Mouse (Mus musculus): ENCODE results near the gene Dcdc2c. TPM values are rescaled to one million over a fixed set of nuclear protein-coding genes. Genes with fewer than 3 reads are reported as not detected.

Dcdc2c gene
- polyA plus RNA-seq, 1 experiment from 2014 or later, result not detected

DNA sequence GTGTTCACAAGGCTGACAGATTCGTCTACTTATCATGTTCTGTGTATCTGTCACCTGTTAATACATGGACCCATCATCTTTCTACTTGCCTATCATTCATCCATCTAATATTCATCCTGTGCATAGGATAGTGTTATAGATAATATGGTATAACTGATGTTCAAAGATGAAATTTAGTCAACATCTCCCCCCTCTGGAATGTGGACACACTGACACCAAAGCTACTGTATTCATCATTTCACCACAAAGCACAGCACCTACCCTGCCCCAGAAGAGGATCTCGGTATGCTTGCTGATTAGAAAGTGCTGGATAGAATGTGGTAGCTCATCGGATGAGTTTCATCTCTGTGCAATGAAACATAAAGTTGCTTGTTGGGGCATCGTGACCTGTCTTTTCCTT, 135.2 kb downstream of the Dcdc2c start:
- H3K27ac ChIP-seq (ENCODE audit: low read length), result no peak overlapping the region
- no peaks in the 10 kb centered on the region for H3K36me3 ChIP-seq (ENCODE audit: control insufficient read depth, insufficient read depth, low read length)
- no peak overlapping the region for H3K4me3 ChIP-seq (ENCODE audit: low read length)
- H3K4me1 ChIP-seq (ENCODE audit: control insufficient read depth, insufficient read depth, low read length), result no peaks in the 10 kb centered on the region
- peaks cover 3% of the 10 kb centered on the region; the same call in 1 of the 2 replicates for H3K9me3 ChIP-seq (ENCODE audit: control insufficient read depth, low read length)
- H3K27me3 ChIP-seq (replicated peaks; ENCODE audit: control insufficient read depth, insufficient read depth, low read length), result no peaks in the 10 kb centered on the region
- H3K4me2 ChIP-seq (ENCODE audit: low read depth, low read length), result no peak overlapping the region
- 77% methylated on average over 4 of the region's 4 CpGs for WGBS
- H3K9ac ChIP-seq (ENCODE audit: low read depth, low read length), result no peak overlapping the region
- ATAC-seq, result no peak

- WGBS, result 90% methylated on average over 10 of the region's 10 CpGs
- no peak for ATAC-seq
- Histone ChIP-seq H3K4me1 (ENCODE audit: control insufficient read depth, insufficient read depth, low read length) (no peaks in the 10 kb centered on the region), H3K9me3 (ENCODE audit: control insufficient read depth, low read length) (peaks cover 3% of the 10 kb centered on the region; the same call in 1 of the 2 replicates), H3K27me3 (replicated peaks; ENCODE audit: control insufficient read depth, insufficient read depth, low read length) (no peaks in the 10 kb centered on the region), H3K4me3 (ENCODE audit: low read length) (no peak overlapping the region), H3K4me2 (ENCODE audit: low read depth, low read length) (no peak overlapping the region), H3K9ac (ENCODE audit: low read depth, low read length) (no peak overlapping the region), H3K27ac (ENCODE audit: low read length) (no peak overlapping the region), H3K36me3 (ENCODE audit: control insufficient read depth, insufficient read depth, low read length) (no peaks in the 10 kb centered on the region)
Measured at GRCm38 (mm10) chr12:28407656-28408405, 144.4 kb downstream of the Dcdc2c start.

DNA sequence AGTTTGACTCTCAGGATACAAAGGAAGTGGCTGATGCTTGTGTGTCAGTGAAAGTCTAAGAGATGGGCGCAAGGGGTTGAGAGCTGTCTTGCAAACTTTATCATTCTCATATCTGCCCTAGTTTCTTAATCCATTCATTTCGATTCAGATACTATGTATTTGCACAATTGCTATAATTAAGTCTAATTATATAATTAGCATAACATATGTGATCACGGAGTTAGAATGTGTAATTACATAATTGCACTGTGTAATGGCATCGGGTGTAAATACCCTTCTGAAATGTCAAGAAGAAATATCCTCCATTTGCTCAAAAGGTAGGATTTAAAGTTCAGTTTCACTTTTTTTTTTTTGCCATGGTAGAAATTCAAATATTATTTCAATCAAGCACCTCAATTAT, 149.9 kb downstream of the Dcdc2c start:
- Histone ChIP-seq H3K27ac (ENCODE audit: low read length) (no peak overlapping the region), H3K9ac (ENCODE audit: low read depth, low read length) (no peak overlapping the region), H3K9me3 (ENCODE audit: control insufficient read depth, low read length) (no peaks in the 10 kb centered on the region), H3K36me3 (ENCODE audit: control insufficient read depth, insufficient read depth, low read length) (no peaks in the 10 kb centered on the region), H3K27me3 (replicated peaks; ENCODE audit: control insufficient read depth, insufficient read depth, low read length) (no peaks in the 10 kb centered on the region), H3K4me1 (ENCODE audit: control insufficient read depth, insufficient read depth, low read length) (no peaks in the 10 kb centered on the region), H3K4me2 (ENCODE audit: low read depth, low read length) (no peak overlapping the region), H3K4me3 (ENCODE audit: low read length) (no peak overlapping the region)
- 83% methylated on average over 4 of the region's 4 CpGs for WGBS
- ATAC-seq, result no peak

- Histone ChIP-seq H3K4me3 (ENCODE audit: low read length) (no peak overlapping the region), H3K4me1 (ENCODE audit: control insufficient read depth, insufficient read depth, low read length) (no peaks in the 10 kb centered on the region), H3K9ac (ENCODE audit: low read depth, low read length) (no peak overlapping the region), H3K27ac (ENCODE audit: low read length) (no peak overlapping the region), H3K9me3 (ENCODE audit: control insufficient read depth, low read length) (no peaks in the 10 kb centered on the region), H3K4me2 (ENCODE audit: low read depth, low read length) (no peak overlapping the region), H3K36me3 (ENCODE audit: control insufficient read depth, insufficient read depth, low read length) (no peaks in the 10 kb centered on the region), H3K27me3 (replicated peaks; ENCODE audit: control insufficient read depth, insufficient read depth, low read length) (no peaks in the 10 kb centered on the region)
- no peak for ATAC-seq
- WGBS, result 67% methylated on average over 5 of the region's 5 CpGs
Measured at GRCm38 (mm10) chr12:28401372-28401771, 150.8 kb downstream of the Dcdc2c start.

GRCm38 (mm10) chr12:28392129-28392528, 160.1 kb downstream of the Dcdc2c start:
- no peak overlapping the region for H3K4me3 ChIP-seq (ENCODE audit: low read length)
- H3K9ac ChIP-seq (ENCODE audit: low read depth, low read length), result no peak overlapping the region
- H3K4me1 ChIP-seq (ENCODE audit: control insufficient read depth, insufficient read depth, low read length), result no peaks in the 10 kb centered on the region
- WGBS, result 45% methylated on average over 6 of the region's 6 CpGs
- no peaks in the 10 kb centered on the region for H3K36me3 ChIP-seq (ENCODE audit: control insufficient read depth, insufficient read depth, low read length)
- no peak overlapping the region for H3K27ac ChIP-seq (ENCODE audit: low read length)
- H3K27me3 ChIP-seq (replicated peaks; ENCODE audit: control insufficient read depth, insufficient read depth, low read length), result no peaks in the 10 kb centered on the region
- no peaks in the 10 kb centered on the region for H3K9me3 ChIP-seq (ENCODE audit: control insufficient read depth, low read length)
- no peak overlapping the region for H3K4me2 ChIP-seq (ENCODE audit: low read depth, low read length)
- no peak for ATAC-seq

Other genes with a start within 250 kb of the Dcdc2c start
- not detected in 2 replicates for gene Allc, start 30.1 kb upstream of the Dcdc2c start, polyA plus RNA-seq (2015; fragmentation: Nextera tagmentation; extraction: Ambion mirVana)
- gene Colec11, start 71.0 kb upstream of the Dcdc2c start, polyA plus RNA-seq (2015; fragmentation: Nextera tagmentation; extraction: Ambion mirVana), result 0.97 and 1.8 TPM in 2 replicates
- gene Rps7, start 83.6 kb upstream of the Dcdc2c start, polyA plus RNA-seq (2015; fragmentation: Nextera tagmentation; extraction: Ambion mirVana), result 587 and 597 TPM in 2 replicates
- 24.2 and 28.2 TPM in 2 replicates for gene Rnaseh1, start 97.2 kb upstream of the Dcdc2c start, polyA plus RNA-seq (2015; fragmentation: Nextera tagmentation; extraction: Ambion mirVana)
- 111 and 114 TPM in 2 replicates for gene Adi1, start 122.8 kb upstream of the Dcdc2c start, polyA plus RNA-seq (2015; fragmentation: Nextera tagmentation; extraction: Ambion mirVana)
- 34.3 and 35.9 TPM in 2 replicates for gene Trappc12, start 198.1 kb upstream of the Dcdc2c start, polyA plus RNA-seq (2015; fragmentation: Nextera tagmentation; extraction: Ambion mirVana)
- gene Eipr1, start 199.4 kb upstream of the Dcdc2c start, polyA plus RNA-seq (2015; fragmentation: Nextera tagmentation; extraction: Ambion mirVana), result 29.0 and 32.0 TPM in 2 replicates

Measured in intestine, embryonic 16.5 days (tissue).